Mouse (Mus musculus) skeletal muscle tissue, adult 2 months (tissue): ENCODE data around the gene Gm20388.

Experiments used
- DNase-seq: peaks from one replicate; pipeline ENCODE4 v3.0.0-alpha.2; 2012; ENCODE audit warnings: low read depth, low spot score

The Gm20388 gene

DNA sequence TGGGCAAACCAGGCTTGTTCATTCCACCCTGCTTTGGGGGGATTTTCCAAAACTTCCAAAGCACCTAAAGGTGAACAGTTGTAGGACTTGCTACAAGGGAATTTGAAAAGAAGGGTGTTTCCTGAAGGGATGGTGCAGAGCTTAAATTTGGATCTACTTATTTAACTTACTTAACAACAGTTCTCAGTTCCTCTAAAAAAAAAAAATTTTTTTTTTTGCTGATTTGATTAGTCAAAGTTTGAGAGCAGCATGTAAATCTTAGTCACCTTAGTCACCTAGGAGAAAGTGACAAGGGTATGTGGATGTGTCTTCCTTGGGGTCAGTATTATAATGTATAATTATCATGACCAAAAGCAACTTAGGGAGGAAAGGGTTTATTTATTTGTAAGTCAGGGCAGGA lies 2848.0 kb downstream of the Gm20388 start:
- no peak for DNase-seq

DNA sequence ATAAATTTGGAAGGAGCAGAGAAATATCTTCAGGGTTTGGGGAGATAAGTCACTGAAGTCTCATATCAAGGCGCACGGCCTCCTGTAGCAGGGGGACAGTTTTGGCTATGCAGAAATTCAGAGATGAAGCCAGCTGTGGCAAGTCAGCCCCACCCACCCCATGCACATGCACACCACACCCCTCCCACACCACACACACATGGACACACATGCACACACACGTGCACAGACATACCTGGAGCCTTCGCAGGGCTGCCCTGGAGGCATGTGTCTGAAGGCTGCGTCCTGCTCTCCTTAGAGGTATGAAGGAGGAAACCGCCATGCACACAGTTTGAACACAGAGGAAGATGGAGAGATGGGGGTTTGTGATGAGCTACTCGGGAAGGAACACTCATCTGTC lies 2849.5 kb downstream of the Gm20388 start:
- DNase-seq: no peak

DNA sequence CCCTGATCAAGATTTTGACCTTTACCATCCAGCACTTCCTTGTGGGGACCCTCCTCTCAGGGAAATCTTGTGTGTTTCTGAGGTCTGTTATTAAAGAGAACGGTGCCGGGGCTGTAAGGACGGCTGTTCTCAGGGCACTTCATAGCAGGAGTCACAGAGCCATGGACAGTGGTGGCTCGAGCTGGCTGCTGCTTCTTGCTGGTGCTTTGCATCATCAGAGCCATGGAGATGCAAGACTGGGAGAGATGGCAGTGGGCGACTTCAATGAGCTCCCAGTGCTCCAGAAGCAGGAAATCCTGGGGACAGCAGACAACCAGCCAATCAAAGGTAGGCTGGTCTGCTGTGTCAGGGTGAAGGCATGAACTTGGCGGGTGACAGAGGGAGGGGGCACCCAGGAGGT lies 2850.5 kb downstream of the Gm20388 start:
- no peak for DNase-seq

DNA sequence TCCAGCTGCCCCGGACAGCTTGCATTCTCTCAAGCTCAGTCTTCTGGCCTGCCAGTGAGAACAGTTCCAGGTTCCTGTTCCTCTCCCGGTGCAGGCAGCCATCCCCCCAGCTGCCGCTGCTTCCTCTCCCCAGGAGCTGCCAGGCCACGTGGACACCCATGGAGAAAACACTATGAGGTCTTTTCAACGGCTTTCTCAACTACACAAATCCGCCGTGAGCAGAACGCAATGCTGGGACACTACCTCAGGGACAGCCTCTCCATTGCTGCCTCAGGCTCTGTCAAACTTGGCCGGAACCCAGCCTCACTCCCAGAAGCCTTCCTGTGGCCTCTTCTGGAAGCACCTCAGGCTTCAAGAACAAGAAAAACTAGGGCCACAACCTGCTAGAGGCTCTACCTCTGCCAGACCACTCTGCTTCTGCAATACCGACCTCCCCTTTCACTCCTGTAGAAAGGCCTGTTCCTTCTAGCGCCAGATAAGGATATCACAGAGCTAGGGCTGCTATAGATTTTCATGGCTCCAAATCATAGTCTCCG lies 2852.2 kb downstream of the Gm20388 start:
- DNase-seq: peak; percentile 23

DNA sequence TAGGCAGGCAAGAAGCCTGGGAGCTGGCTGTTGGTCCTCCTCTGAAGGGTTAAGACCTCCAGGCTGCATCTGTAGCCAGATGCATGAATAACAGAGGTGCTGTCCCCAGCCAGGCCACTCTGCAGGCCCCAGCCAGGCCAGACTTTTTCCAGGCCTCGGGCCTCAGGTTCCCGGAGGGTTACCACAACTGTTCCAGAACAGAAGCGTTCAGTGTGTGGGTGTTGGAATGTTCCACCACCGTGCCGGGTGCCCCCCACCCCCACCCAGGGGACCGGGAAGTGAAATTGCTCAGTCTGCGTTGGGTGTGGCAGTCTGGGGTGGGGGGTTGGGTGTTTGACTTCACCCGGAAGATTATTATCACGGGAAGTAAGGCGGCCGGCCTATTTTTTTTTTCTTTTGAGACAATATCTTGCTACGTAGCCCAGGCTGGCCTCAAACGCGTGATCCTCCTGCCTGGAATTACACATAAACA lies 2852.7 kb downstream of the Gm20388 start:
- DNase-seq: peak; percentile 27

DNA sequence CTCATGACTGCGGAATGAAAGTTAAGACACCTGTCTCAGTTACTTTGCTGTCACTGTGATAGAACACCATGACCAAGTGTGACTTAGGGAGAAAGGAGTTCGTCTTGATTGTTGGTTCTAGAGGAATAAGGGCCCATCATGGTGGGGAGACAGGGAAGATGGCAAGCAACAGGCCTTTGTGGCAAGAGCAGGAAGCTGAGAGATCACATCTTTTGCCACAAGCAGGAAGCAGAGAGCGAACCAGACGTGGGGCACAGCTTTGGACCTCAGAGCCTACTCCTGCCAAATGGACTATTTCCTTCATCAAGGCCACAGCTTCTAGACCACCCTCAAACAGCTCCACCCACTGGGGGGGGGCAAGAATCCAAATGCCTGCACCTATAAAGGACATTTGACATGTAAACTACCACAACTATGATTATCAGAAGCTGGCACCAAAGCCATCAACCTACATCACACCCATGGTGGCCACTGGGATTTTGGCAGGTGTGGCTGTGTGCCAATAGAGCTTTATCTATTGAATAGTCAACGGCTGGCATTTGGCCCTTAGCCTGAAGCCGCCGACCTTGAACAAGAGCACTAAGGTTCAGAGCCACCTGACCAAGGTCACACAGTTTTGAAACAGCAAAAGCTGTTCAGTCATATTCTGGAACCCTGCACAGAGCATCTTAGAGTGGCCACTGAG lies 2854.3 kb downstream of the Gm20388 start:
- DNase-seq: no peak

DNA sequence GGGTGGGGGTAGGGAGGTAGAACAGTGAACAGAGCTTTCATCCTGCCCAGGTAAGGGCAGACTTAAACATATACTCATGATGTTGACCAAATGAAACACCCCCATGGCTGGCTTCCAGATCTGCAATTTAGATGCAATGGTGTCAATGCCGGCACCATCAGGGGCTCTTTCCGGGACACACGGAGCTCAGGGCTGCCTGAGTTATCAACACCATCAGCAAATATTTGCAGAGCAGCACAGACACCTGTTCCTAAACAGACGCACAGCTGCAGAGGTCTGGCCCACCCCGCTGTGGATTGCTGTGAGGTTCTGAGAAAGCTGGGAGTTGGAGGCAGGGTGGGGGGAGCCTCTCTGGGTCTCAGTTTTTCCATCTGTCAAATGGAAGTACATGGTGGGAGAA lies 2855.5 kb downstream of the Gm20388 start:
- DNase-seq: no peak

DNA sequence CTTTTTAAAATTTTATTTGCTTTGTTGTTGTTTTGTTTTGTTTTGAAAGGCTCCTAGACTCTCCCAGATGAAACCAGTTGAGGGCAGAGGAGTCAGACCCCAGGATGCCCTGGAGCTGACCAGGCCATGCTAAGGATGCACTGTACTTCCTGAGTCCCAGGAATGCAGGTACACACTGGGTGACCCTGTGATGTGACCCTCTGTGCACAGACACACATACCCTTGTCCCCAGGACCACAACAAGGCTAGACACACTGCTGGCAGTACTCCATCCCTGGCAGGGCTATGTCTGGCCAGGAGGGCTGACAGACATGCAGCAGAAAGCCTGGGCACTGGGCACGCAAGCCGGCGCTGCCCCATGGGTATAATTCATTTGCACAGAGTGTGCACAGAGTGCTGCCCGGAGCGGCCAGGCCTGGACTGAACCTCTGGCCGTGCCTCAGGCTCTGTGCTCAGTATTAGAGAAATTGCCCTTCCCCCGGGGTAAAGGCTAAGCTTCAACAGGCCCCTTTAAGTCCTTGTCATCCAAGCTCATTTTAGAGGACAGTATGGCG lies 2856.1 kb downstream of the Gm20388 start:
- DNase-seq: no peak

DNA sequence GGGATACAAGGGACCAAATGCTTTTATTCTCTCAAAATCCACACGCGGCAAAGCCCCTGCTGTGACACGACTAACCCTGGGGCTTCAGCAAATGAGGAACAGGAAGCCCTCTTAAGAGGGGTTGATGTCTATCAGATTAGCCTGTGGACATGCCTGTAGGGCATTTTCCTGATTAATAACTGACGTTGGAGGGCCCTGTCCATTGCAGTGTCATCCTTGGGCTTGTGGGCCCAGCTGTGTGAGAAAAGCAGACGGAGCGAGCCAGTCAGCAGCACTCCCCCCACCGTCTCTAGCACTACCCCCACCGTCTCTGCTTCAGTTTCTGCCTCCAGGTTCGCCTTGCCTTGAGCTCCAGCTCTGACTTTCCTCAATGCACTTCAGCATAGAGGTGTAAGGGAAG lies 2856.6 kb downstream of the Gm20388 start:
- DNase-seq: no peak

DNA sequence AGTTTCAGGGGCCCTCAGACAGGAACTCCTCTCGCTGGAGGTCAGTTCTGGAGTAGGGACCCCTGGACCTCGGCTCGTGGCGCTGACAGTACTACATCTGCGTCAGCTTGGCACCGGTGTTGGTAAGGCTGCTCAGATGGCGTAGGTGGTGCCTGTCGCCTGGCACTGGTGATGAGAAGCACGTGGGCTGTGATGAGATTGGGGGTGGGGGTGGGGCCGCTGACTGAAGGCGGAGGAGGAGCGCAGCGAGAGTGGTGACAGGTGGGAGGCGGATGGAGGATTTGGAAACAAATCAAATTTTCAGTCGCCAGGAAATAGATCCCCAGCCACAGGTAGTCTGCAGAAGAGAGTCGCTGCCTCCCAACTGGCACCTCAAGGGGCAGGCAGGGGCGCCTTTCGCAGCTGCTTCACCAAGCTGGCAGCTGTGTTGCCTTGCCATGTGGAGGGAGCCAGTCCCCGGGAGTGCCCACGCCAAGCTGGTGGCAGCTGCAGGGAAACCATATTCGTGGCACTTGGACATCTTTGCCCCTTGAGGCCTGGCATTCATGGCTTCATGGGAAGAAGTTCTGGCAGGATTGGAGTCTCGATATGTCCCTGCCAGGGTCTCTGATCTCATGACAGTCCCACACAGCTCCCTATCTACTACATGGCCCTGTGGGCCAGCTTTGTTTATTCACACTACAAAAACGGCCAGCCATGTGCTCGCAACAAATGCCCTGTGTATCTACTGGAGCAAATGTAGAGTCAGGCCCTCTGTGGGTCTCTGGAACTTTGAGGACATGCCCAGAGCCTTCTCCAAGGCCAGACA lies 2858.8 kb downstream of the Gm20388 start:
- no peak for DNase-seq

DNA sequence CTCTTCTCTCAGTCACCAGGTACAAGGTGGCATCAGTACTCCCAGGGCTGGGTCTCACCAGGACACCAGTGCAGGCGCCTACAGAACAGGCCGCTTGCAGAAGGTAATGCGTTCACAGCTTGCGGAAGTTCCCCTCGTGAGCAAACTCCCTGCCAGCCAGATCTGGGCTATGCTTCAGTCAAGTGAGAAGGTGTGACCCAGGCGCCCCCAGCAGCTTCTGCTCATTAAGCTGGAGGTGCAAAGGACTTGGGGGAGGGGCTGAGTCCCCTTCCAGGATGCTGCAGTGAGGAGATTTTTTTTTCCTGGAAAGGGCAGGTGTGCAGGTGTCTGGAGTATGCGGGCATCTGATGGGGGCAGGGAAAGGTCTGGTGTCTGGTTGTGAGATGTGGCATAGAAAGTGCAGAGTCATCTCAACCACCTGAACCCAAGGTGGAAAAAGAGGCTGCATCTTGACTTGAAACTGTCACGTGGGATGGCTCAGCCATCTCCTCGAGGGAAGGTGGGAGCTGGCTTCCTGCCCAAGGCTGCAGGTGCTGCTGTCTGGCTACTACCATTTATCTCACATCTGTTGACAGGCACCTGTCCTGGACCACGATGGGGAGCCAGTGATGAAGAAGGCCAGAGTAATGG lies 2861.9 kb downstream of the Gm20388 start:
- no peak for DNase-seq

DNA sequence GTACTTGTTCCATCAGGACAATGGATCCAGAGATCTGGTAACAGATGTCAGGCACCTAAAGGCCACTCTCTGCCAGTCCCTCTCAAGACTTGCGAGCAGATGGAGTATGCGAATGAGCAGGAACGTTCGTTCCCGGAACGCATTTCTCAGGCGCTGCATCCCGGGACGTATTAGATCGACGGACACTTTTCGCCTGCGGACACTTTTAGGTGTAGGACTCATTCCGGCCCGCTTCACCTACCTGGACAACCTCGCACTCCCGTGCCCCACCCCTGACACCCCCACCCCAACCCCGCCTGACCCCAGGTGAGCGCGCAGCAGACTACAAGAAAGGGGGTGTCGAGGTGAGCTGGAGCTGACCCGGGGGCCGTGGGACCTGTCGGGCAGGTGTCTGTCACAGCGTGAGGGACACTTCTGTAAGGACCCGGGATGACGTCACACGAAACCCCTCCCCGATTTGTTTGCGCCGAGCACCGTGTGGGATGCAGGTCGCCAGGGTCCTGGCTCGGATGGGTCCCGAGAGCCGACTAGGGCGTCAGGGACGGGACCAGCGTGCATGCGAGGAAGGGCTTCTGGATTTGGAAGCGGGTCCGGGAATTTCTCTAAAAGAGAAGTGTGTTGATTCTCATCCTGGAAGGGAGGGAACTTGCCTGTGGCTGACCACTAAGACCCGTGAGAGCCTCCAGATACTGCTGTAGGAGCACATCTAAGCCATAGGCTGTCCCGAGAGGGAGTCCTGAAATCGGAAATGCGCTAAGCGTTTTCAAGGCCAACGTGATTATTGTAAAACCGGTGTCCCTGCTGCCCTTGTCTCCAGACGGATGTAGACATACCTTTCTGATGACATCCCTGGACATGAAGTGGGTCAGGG lies 2864.9 kb downstream of the Gm20388 start, which contains the start of gene Acsf3:
Acsf3 (plus strand) TSS at position 202 of the 871 bp plus-strand sequence.
- peak; percentile 42 for DNase-seq

DNA sequence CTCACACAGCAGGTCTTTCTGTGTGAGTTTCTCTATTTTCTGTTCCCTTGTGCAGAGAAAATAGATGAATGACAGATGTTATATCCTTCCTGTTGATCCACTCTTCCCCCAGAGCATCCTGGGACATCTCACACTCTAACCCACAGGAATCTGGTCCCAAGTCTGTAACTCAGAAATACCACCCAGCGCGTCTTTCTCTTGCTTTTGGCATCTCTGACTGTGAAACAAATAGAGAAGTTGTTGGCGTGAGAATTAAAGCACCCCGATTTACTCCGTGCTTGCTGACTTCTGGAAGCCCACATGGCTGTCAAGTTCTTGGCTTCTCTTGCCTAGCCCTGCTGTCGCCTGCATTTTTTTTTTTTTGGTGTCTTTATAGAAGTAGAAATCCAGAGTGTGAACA lies 2867.1 kb downstream of the Gm20388 start:
- DNase-seq: no peak

DNA sequence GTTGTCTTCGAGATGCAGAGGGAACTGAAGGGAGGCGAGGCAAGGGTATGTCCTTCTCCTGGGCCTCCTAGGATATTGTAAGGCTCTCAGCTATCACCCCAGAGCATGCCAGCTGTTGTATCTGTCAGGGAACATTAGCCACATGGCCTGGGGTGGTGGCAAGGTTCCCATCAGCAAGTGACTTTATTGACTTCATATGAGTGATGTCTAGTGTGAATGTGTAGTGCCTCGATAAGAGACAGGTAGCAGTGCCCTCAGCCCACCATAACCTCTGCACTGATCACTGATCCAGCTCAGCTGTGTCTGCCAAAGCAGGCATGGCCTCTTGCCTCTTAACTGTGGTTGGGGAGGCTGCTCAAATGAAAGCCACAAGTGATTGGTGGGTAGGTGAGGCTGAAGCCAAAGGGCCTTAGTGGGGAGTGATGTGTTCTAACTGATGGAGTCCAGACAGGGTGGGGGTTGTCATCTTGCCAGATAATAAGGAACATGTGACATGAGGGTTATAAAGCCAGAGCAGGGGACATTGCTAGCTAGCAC lies 2868.1 kb downstream of the Gm20388 start:
- no peak for DNase-seq

DNA sequence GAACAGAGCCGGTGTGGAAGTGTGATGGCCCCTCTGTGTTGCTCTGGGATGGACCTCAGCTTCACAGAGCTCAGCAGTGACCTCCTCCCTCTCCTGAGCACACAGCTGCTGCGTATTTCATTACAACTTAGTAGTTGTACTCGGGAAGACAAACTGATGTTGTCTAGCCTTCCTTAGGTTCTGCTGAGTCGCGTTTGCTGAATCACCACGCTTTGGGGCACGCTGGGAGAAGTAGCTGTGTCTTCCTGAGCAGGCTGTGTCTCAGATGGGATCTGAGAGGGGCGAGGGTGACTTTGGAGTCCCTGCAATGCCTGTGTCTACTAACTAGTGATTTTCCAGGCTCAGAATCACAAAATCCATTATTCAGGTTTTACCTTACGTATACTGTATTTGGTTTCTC lies 2868.6 kb downstream of the Gm20388 start:
- no peak for DNase-seq

DNA sequence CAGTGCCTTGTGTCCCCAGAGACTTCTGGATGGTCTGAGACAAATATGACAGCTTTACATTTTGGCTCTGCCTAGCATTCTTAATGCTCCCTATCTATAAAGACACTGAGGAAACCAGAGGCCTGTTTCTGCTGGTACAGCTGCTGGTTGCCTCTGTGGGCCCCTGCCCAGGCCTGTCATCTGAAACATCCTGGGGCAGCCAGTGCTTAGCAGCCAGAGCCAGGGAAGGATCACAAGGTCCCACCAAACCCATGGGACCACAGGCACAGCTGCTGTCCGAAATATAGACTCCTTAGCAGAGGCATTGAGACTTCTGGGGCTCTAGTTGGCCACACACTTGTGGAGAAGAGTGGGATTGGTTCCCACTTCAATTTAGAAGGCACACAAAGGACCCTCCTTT lies 2874.1 kb downstream of the Gm20388 start:
- DNase-seq: peak; percentile 27

DNA sequence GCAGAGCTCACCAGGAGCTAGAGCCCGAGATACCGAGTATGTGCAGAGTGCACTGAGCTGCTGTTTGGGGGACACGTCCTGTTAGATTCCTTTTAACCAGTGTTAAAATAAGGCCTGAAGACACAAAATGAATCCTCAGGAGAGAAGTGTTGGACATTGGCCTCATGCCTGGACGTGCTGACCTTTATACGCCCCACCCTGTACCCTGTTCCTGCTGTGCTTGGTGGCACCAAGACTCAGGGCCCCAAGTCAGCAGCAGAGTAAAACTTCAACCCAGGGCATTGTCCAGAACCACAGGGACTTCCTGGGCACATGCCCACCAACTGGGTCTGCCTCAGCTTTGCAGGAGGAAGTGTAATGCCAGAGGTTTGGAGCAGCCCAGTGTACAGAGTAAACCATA lies 2879.2 kb downstream of the Gm20388 start:
- DNase-seq: no peak

DNA sequence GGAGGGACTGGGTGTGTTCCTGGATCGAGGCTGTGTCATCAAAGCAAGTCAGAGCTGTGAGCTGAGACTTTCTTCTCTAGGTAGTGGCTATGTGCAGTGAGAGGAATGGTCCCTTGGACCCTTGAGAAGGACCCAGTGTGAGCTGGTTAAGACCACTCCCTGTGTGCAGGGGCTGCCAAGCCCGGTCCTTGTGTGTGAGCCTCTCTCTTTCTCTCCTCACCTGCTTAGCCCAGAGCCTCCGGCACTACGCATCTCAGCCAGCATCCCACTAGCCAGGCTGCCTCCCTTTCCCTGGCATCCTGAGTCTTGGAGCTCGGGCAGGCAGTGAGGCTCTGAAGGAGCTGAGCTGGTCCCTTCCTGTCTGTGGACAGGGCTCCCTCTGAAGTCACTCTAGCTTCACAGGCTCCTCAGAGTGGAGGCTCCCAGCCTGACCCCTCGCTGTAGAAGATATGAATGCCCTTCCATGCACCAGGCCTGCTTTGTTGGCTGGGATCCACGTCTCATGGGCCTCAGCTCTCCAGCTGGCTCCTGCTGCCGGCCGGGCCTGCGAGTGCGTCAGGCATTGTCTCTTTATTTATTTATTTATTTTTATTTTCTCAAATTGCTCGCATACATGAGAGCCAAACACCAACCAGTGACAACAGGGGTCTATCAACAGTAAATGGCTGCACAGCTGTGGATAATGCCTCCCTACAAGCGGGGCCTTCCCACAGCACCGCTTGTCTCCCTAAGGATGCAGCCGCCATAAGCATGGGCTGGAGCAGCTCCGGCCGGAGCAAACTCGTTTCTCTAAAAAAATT lies 2882.9 kb downstream of the Gm20388 start:
- DNase-seq: no peak

DNA sequence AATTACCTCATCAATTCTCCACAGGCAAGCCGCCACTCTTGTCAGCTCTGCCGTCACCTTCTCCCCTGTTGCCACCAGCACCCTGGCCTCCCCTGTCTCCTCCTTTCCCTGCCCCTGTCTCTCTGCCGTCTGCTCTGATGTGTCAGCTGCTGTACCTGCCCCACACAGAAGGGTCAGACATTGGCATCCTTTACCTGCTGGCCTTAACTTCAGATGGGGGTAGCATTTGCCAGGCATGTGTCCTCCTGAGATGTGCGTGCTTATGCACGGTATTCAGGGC lies 2883.5 kb downstream of the Gm20388 start:
- DNase-seq: no peak
